Mouse (Mus musculus): ENCODE data around the gene Tm2d3. TPM values are rescaled to one million over a fixed set of nuclear protein-coding genes. Genes with fewer than 3 reads are reported as not detected.

The Tm2d3 gene
- 10 to 100 TPM; 40.9 to 63.0 (median 51.9) TPM for total RNA-seq (2022)

- DNase-seq (ENCODE audit: low spot score in 2 of 2), result no peak
Measured at GRCm38 (mm10) chr7:65690869-65691268, at the start of gene Tm2d3. Tm2d3 (plus strand) TSS chr7:65691169.

- DNase-seq (ENCODE audit: low spot score in 2 of 2), result no peak
Measured at GRCm38 (mm10) chr7:65642371-65643304, 48.3 kb upstream of the Tm2d3 start.

- no peak for DNase-seq (ENCODE audit: low spot score in 2 of 2)
Measured at GRCm38 (mm10) chr7:65643861-65644421, 47.0 kb upstream of the Tm2d3 start.

GRCm38 (mm10) chr7:65644643-65645351 is 46.2 kb upstream of the Tm2d3 start, which contains the start of gene Tarsl2:
Tarsl2 (plus strand) TSS chr7:65644898.
- DNase-seq (ENCODE audit: low spot score in 2 of 2), result peak; percentile 93

- no peak for DNase-seq (ENCODE audit: low spot score in 2 of 2)
Measured at GRCm38 (mm10) chr7:65645996-65646395, 45.0 kb upstream of the Tm2d3 start.

- no peak for DNase-seq (ENCODE audit: low spot score in 2 of 2)
Measured at GRCm38 (mm10) chr7:65650662-65651061, 40.3 kb upstream of the Tm2d3 start.

GRCm38 (mm10) chr7:65657490-65658120 is 33.4 kb upstream of the Tm2d3 start:
- no peak for DNase-seq (ENCODE audit: low spot score in 2 of 2)

- DNase-seq (ENCODE audit: low spot score in 2 of 2), result no peak
Measured at GRCm38 (mm10) chr7:65663225-65663790, 27.7 kb upstream of the Tm2d3 start.

GRCm38 (mm10) chr7:65663886-65664285 is 27.1 kb upstream of the Tm2d3 start:
- no peak for DNase-seq (ENCODE audit: low spot score in 2 of 2)

GRCm38 (mm10) chr7:65667491-65667890 is 23.5 kb upstream of the Tm2d3 start:
- no peak for DNase-seq (ENCODE audit: low spot score in 2 of 2)

- no peak for DNase-seq (ENCODE audit: low spot score in 2 of 2)
Measured at GRCm38 (mm10) chr7:65678050-65678449, 12.9 kb upstream of the Tm2d3 start.

GRCm38 (mm10) chr7:65678900-65679595 is 11.9 kb upstream of the Tm2d3 start:
- DNase-seq (ENCODE audit: low spot score in 2 of 2), result no peak

GRCm38 (mm10) chr7:65681166-65681565 is 9.8 kb upstream of the Tm2d3 start:
- DNase-seq (ENCODE audit: low spot score in 2 of 2), result no peak

GRCm38 (mm10) chr7:65684256-65684835 is 6.6 kb upstream of the Tm2d3 start:
- no peak for DNase-seq (ENCODE audit: low spot score in 2 of 2)

GRCm38 (mm10) chr7:65686664-65687063 is 4.3 kb upstream of the Tm2d3 start:
- no peak for DNase-seq (ENCODE audit: low spot score in 2 of 2)

GRCm38 (mm10) chr7:65691929-65692605 is 1.1 kb downstream of the Tm2d3 start:
- DNase-seq (ENCODE audit: low spot score in 2 of 2), result no peak

GRCm38 (mm10) chr7:65692883-65693282 is 1.9 kb downstream of the Tm2d3 start:
- DNase-seq (ENCODE audit: low spot score in 2 of 2), result no peak

- DNase-seq (ENCODE audit: low spot score in 2 of 2), result peak; percentile 58 to 83
Measured at GRCm38 (mm10) chr7:65693301-65693821, 2.4 kb downstream of the Tm2d3 start.

- DNase-seq (ENCODE audit: low spot score in 2 of 2), result no peak
Measured at GRCm38 (mm10) chr7:65696450-65696849, 5.5 kb downstream of the Tm2d3 start.

Measured in layer of hippocampus, adult 8-10 months (tissue).